In the genomic region with DNA sequence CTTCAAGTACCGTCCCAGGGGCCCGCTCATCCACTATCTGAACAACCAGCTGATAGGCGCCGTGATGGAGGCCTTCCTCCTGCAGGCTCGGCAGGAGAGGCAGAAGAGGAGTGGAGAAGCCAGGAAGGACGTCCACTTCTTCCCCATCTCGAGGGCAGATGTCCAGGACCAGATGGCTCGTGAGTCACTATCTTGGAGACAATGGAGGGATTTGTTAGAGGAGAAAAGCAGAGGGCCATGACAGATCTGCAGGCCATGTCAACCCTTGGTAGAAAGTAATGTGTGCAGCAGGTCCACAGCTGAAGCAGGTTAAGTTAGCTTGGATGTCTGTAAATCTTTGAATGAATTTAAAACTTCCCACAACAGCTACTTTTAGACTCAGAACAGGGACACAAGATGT, we compare ENCODE assay signal across 36 mouse cellular contexts. TPM values are rescaled to one million over a fixed set of nuclear protein-coding genes. Genes with fewer than 3 reads are reported as not detected.
A peak's percentile ranks its signal among the peaks of the same experiment; 100 is the strongest.
DNase-seq lines count a peak whose midpoint lies in the region; ATAC-seq lines count a peak whose summit lies in the region.
"Had no signal": no experiment of that assay in that cellular context is flagged by ENCODE, and none has a peak within 500 bp of the region (broad histone marks: within the 10 kb centered on the region; RNA-seq: fewer than 3 reads in every experiment).

No protein-coding gene starts in this region.

- intact Hi-C loops in heart, postnatal 36 days (cut with DNase I), result no loop called here

- ATAC-seq in heart, embryonic 13.5 days (ENCODE audit: extremely low read depth, insufficient number of reproducible peaks, low FRiP score, low TSS enrichment), result no peak
- ATAC-seq: CD4-positive, CD25-positive, alpha-beta regulatory T cell, adult 4 months; forebrain, postnatal 0 days; intestine, embryonic 16.5 days; lung, postnatal 0 days; midbrain, embryonic 16.5 days had no signal

- peak; percentile 2 for DNase-seq in cerebellum, adult 11 months
- DNase-seq in cerebellum, adult 11-12 months, result no peak
- no peak for DNase-seq in heart, postnatal 36 days
- peak; percentile 28 for DNase-seq in 3134 (ENCODE audit: extremely low read depth, insufficient read length, low spot score)
- peak; percentile 6 for DNase-seq in cerebellum, adult 9-10 months
- DNase-seq in kidney, postnatal 4 days, result no peak
- DNase-seq in lung, postnatal 10 days, result no peak
- DNase-seq: adrenal gland, adult 2 months; adrenal gland, postnatal 36 days; forebrain, postnatal 0 days; gastrocnemius, postnatal 36 days; heart, adult 18-20 months; heart, postnatal 14 days; kidney, adult 8-10 months; kidney, postnatal 10 days; layer of hippocampus, adult 9-11 months; liver, embryonic 13.5 days; lung, adult 18-20 months had no signal

- H3K4me3 ChIP-seq in heart, embryonic 13.5 days, result no peak overlapping the region
- H3K4me3 ChIP-seq: embryonic facial prominence, embryonic 10.5 days; embryonic facial prominence, embryonic 15.5 days; forebrain, embryonic 12.5 days; hindbrain, embryonic 12.5 days; limb, embryonic 10.5 days; limb, embryonic 15.5 days; liver, embryonic 13.5 days; myocyte; neural tube, embryonic 12.5 days had no signal

- H3K36me3 ChIP-seq in heart, embryonic 13.5 days, result no peaks in the 10 kb centered on the region
- H3K36me3 ChIP-seq: embryonic facial prominence, embryonic 10.5 days; embryonic facial prominence, embryonic 15.5 days; forebrain, embryonic 12.5 days; hindbrain, embryonic 12.5 days; limb, embryonic 10.5 days; limb, embryonic 15.5 days; liver, embryonic 13.5 days; neural tube, embryonic 12.5 days had no signal

- peaks cover 9% of the 10 kb centered on the region for H3K4me1 ChIP-seq in heart, embryonic 13.5 days
- H3K4me1 ChIP-seq: embryonic facial prominence, embryonic 15.5 days; limb, embryonic 10.5 days; limb, embryonic 15.5 days; liver, embryonic 13.5 days had no signal

- 0 out of 2 replicates have a peak overlapping the region, but pooled peaks have one; percentile 7 for H3K4me2 ChIP-seq in heart, embryonic 13.5 days
- H3K4me2 ChIP-seq: embryonic facial prominence, embryonic 15.5 days; forebrain, embryonic 12.5 days; hindbrain, embryonic 12.5 days; limb, embryonic 15.5 days; liver, embryonic 13.5 days; neural tube, embryonic 12.5 days had no signal

- no peak overlapping the region for H3K27ac ChIP-seq in heart, embryonic 13.5 days (replicated peaks)
- H3K27ac ChIP-seq: embryonic facial prominence, embryonic 10.5 days; embryonic facial prominence, embryonic 15.5 days; forebrain, embryonic 12.5 days; hindbrain, embryonic 12.5 days; limb, embryonic 10.5 days; limb, embryonic 15.5 days; liver, embryonic 13.5 days; macrophage; neural tube, embryonic 12.5 days had no signal

- 13% methylated on average over 8 of the region's 8 CpGs for WGBS in heart, embryonic 13.5 days

- H3K27me3 ChIP-seq in heart, embryonic 13.5 days (replicated peaks), result peaks cover 23% of the 10 kb centered on the region
- H3K27me3 ChIP-seq: forebrain, embryonic 12.5 days; hindbrain, embryonic 12.5 days; limb, embryonic 15.5 days; neural tube, embryonic 12.5 days had no signal

- H3K9me3 ChIP-seq in heart, embryonic 13.5 days, result no peaks in the 10 kb centered on the region
- H3K9me3 ChIP-seq: embryonic facial prominence, embryonic 10.5 days; embryonic facial prominence, embryonic 15.5 days; forebrain, embryonic 12.5 days; hindbrain, embryonic 12.5 days; limb, embryonic 10.5 days; limb, embryonic 15.5 days; liver, embryonic 13.5 days; neural tube, embryonic 12.5 days had no signal

- no peak overlapping the region for H3K9ac ChIP-seq in heart, embryonic 13.5 days
- H3K9ac ChIP-seq: embryonic facial prominence, embryonic 15.5 days; forebrain, embryonic 12.5 days; forebrain, postnatal 0 days; hindbrain, embryonic 12.5 days; limb, embryonic 15.5 days; liver, embryonic 13.5 days; neural tube, embryonic 12.5 days had no signal

RNA-seq across cellular contexts. Expression of a gene that starts 18.3 kb away (rescaled TPM):
- polyA plus RNA-seq in heart, embryonic 13.5 days (2015; fragmentation: Nextera tagmentation; extraction: Ambion mirVana), result 0.06 and 0.20 TPM in 2 replicates
- total RNA-seq in heart, postnatal 36 days (2021), result under 1 TPM; 0.14 to 0.25 TPM
- total RNA-seq: adrenal gland, postnatal 36 days; forebrain, postnatal 0 days; left cerebral cortex, postnatal 10 days; megakaryocyte-erythroid progenitor cell, adult 5-6 weeks had no signal
- polyA plus RNA-seq: adrenal gland, adult 2 months; embryonic facial prominence, embryonic 10.5 days; forebrain, embryonic 12.5 days; forebrain, postnatal 0 days; limb, embryonic 10.5 days; limb, embryonic 15.5 days; macrophage; midbrain, embryonic 16.5 days; neural tube, embryonic 12.5 days had no signal

RNA-seq across cellular contexts. Expression of a gene that starts 31.3 kb away (rescaled TPM):
- polyA plus RNA-seq in heart, embryonic 13.5 days (2015; fragmentation: Nextera tagmentation; extraction: Ambion mirVana), result not detected in 2 replicates
- total RNA-seq in heart, postnatal 36 days (2021), result not detected
- total RNA-seq: adrenal gland, adult 2 months; adrenal gland, postnatal 36 days; forebrain, postnatal 0 days; gastrocnemius, postnatal 36 days; heart, adult 18-20 months; heart, postnatal 14 days; left cerebral cortex, postnatal 10 days; megakaryocyte-erythroid progenitor cell, adult 5-6 weeks had no signal
- polyA plus RNA-seq: adrenal gland, adult 2 months; CD4-positive, CD25-positive, alpha-beta regulatory T cell, adult 4 months; embryonic facial prominence, embryonic 10.5 days; embryonic facial prominence, embryonic 15.5 days; forebrain, embryonic 12.5 days; forebrain, postnatal 0 days; heart, embryonic 14.5 days; hindbrain, embryonic 12.5 days; limb, embryonic 10.5 days; limb, embryonic 15.5 days; liver, embryonic 13.5 days; macrophage; midbrain, embryonic 16.5 days; myocyte; neural tube, embryonic 12.5 days; testis, adult 2 months had no signal

RNA-seq across cellular contexts. Expression of a gene that starts 43.3 kb away (rescaled TPM):
- polyA plus RNA-seq in heart, embryonic 13.5 days (2015; fragmentation: Nextera tagmentation; extraction: Ambion mirVana), result 0.21 TPM in 1 of 2 replicates, not detected in the other
- under 1 TPM; 0.06 to 0.57 TPM for total RNA-seq in heart, postnatal 36 days (2021)
- total RNA-seq: adrenal gland, adult 2 months; adrenal gland, postnatal 36 days; forebrain, postnatal 0 days; left cerebral cortex, postnatal 10 days; megakaryocyte-erythroid progenitor cell, adult 5-6 weeks had no signal
- polyA plus RNA-seq: adrenal gland, adult 2 months; CD4-positive, CD25-positive, alpha-beta regulatory T cell, adult 4 months; forebrain, postnatal 0 days; heart, embryonic 14.5 days; limb, embryonic 10.5 days; limb, embryonic 15.5 days; macrophage; midbrain, embryonic 16.5 days had no signal

Comparison
In these comparisons a context has a peak if more than half of its experiments do, and no peak if none do; other contexts are left out.
1. DNase-seq: peak in cerebellum, adult 11 months (single experiment), 3134 (single experiment) and cerebellum, adult 9-10 months (single experiment); none in cerebellum, adult 11-12 months (single experiment), heart, postnatal 36 days (0 of 2), kidney, postnatal 4 days (0 of 2) and lung, postnatal 10 days (single experiment).